Mouse (Mus musculus): ENCODE data around the gene Olfr332. TPM values are rescaled to one million over a fixed set of nuclear protein-coding genes. Genes with fewer than 3 reads are reported as not detected.

Olfr332 gene
- not detected for polyA plus RNA-seq (2015; fragmentation: Illumina TruSeq; extraction: RNeasy Lipid Tissue Mini Kit (QIAGEN cat#74804); ENCODE audit: insufficient read depth, low replicate concordance)

GRCm38 (mm10) chr11:58492455-58492854 lies at the start of gene Olfr332:
TSS of gene Olfr332 (minus strand) at chr11:58492555.

GRCm38 (mm10) chr11:58534736-58535135 lies 42.4 kb upstream of the Olfr332 start, which contains the start of gene Olfr330:
TSS of gene Olfr330 (minus strand) at chr11:58534836.

GRCm38 (mm10) chr11:58502472-58502871 lies 10.1 kb upstream of the Olfr332 start, which contains the start of gene Olfr331:
TSS of gene Olfr331 (minus strand) at chr11:58502572.

GRCm38 (mm10) chr11:58462170-58462569 lies 30.2 kb downstream of the Olfr332 start, which contains the start of gene Olfr30:
TSS of gene Olfr30 (minus strand) at chr11:58462270.

GRCm38 (mm10) chr11:58452759-58453158 lies 39.6 kb downstream of the Olfr332 start, which contains the start of gene Lypd9:
TSS of gene Lypd9 (minus strand) at chr11:58452923.

Other genes starting within 250 kb of the Olfr332 start
- gene 4930438A08Rik, start 217.8 kb downstream of the Olfr332 start, polyA plus RNA-seq (2015; fragmentation: Illumina TruSeq; extraction: RNeasy Lipid Tissue Mini Kit (QIAGEN cat#74804); ENCODE audit: insufficient read depth, low replicate concordance): not detected
- 16.0 TPM for gene Zfp692, start 185.5 kb downstream of the Olfr332 start, polyA plus RNA-seq (2015; fragmentation: Illumina TruSeq; extraction: RNeasy Lipid Tissue Mini Kit (QIAGEN cat#74804); ENCODE audit: insufficient read depth, low replicate concordance)
- gene Zfp672, start 162.2 kb downstream of the Olfr332 start, polyA plus RNA-seq (2015; fragmentation: Illumina TruSeq; extraction: RNeasy Lipid Tissue Mini Kit (QIAGEN cat#74804); ENCODE audit: insufficient read depth, low replicate concordance): 37.6 TPM
- 7.7 TPM for gene Sh3bp5l, start 161.8 kb downstream of the Olfr332 start, polyA plus RNA-seq (2015; fragmentation: Illumina TruSeq; extraction: RNeasy Lipid Tissue Mini Kit (QIAGEN cat#74804); ENCODE audit: insufficient read depth, low replicate concordance)
- not detected for gene Lypd8, start 113.5 kb downstream of the Olfr332 start, polyA plus RNA-seq (2015; fragmentation: Illumina TruSeq; extraction: RNeasy Lipid Tissue Mini Kit (QIAGEN cat#74804); ENCODE audit: insufficient read depth, low replicate concordance)
- not detected for gene 1810065E05Rik, start 71.4 kb downstream of the Olfr332 start, polyA plus RNA-seq (2015; fragmentation: Illumina TruSeq; extraction: RNeasy Lipid Tissue Mini Kit (QIAGEN cat#74804); ENCODE audit: insufficient read depth, low replicate concordance)
- not detected for gene Gm12253, start 60.0 kb downstream of the Olfr332 start, polyA plus RNA-seq (2015; fragmentation: Illumina TruSeq; extraction: RNeasy Lipid Tissue Mini Kit (QIAGEN cat#74804); ENCODE audit: insufficient read depth, low replicate concordance)
- gene Lypd9, start 39.6 kb downstream of the Olfr332 start, polyA plus RNA-seq (2015; fragmentation: Illumina TruSeq; extraction: RNeasy Lipid Tissue Mini Kit (QIAGEN cat#74804); ENCODE audit: insufficient read depth, low replicate concordance): not detected
- not detected for gene Olfr30, start 30.3 kb downstream of the Olfr332 start, polyA plus RNA-seq (2015; fragmentation: Illumina TruSeq; extraction: RNeasy Lipid Tissue Mini Kit (QIAGEN cat#74804); ENCODE audit: insufficient read depth, low replicate concordance)
- not detected for gene Olfr331, start 10.0 kb upstream of the Olfr332 start, polyA plus RNA-seq (2015; fragmentation: Illumina TruSeq; extraction: RNeasy Lipid Tissue Mini Kit (QIAGEN cat#74804); ENCODE audit: insufficient read depth, low replicate concordance)
- not detected for gene Olfr330, start 42.3 kb upstream of the Olfr332 start, polyA plus RNA-seq (2015; fragmentation: Illumina TruSeq; extraction: RNeasy Lipid Tissue Mini Kit (QIAGEN cat#74804); ENCODE audit: insufficient read depth, low replicate concordance)
- 0.06 TPM for gene Olfr329-ps, start 53.9 kb upstream of the Olfr332 start, polyA plus RNA-seq (2015; fragmentation: Illumina TruSeq; extraction: RNeasy Lipid Tissue Mini Kit (QIAGEN cat#74804); ENCODE audit: insufficient read depth, low replicate concordance)
- not detected for gene Olfr328, start 63.1 kb upstream of the Olfr332 start, polyA plus RNA-seq (2015; fragmentation: Illumina TruSeq; extraction: RNeasy Lipid Tissue Mini Kit (QIAGEN cat#74804); ENCODE audit: insufficient read depth, low replicate concordance)
- gene Olfr224, start 78.0 kb upstream of the Olfr332 start, polyA plus RNA-seq (2015; fragmentation: Illumina TruSeq; extraction: RNeasy Lipid Tissue Mini Kit (QIAGEN cat#74804); ENCODE audit: insufficient read depth, low replicate concordance): not detected
- not detected for gene Olfr325, start 85.2 kb upstream of the Olfr332 start, polyA plus RNA-seq (2015; fragmentation: Illumina TruSeq; extraction: RNeasy Lipid Tissue Mini Kit (QIAGEN cat#74804); ENCODE audit: insufficient read depth, low replicate concordance)
- gene Olfr324, start 102.6 kb upstream of the Olfr332 start, polyA plus RNA-seq (2015; fragmentation: Illumina TruSeq; extraction: RNeasy Lipid Tissue Mini Kit (QIAGEN cat#74804); ENCODE audit: insufficient read depth, low replicate concordance): not detected
- not detected for gene 2210407C18Rik, start 123.5 kb upstream of the Olfr332 start, polyA plus RNA-seq (2015; fragmentation: Illumina TruSeq; extraction: RNeasy Lipid Tissue Mini Kit (QIAGEN cat#74804); ENCODE audit: insufficient read depth, low replicate concordance)
- gene Olfr323, start 137.9 kb upstream of the Olfr332 start, polyA plus RNA-seq (2015; fragmentation: Illumina TruSeq; extraction: RNeasy Lipid Tissue Mini Kit (QIAGEN cat#74804); ENCODE audit: insufficient read depth, low replicate concordance): not detected
- 2.3 TPM for gene Trim58, start 147.9 kb upstream of the Olfr332 start, polyA plus RNA-seq (2015; fragmentation: Illumina TruSeq; extraction: RNeasy Lipid Tissue Mini Kit (QIAGEN cat#74804); ENCODE audit: insufficient read depth, low replicate concordance)
- gene Olfr322, start 166.2 kb upstream of the Olfr332 start, polyA plus RNA-seq (2015; fragmentation: Illumina TruSeq; extraction: RNeasy Lipid Tissue Mini Kit (QIAGEN cat#74804); ENCODE audit: insufficient read depth, low replicate concordance): not detected
- not detected for gene Olfr320, start 188.5 kb upstream of the Olfr332 start, polyA plus RNA-seq (2015; fragmentation: Illumina TruSeq; extraction: RNeasy Lipid Tissue Mini Kit (QIAGEN cat#74804); ENCODE audit: insufficient read depth, low replicate concordance)
- gene Olfr319, start 206.6 kb upstream of the Olfr332 start, polyA plus RNA-seq (2015; fragmentation: Illumina TruSeq; extraction: RNeasy Lipid Tissue Mini Kit (QIAGEN cat#74804); ENCODE audit: insufficient read depth, low replicate concordance): not detected
- not detected for gene Olfr318, start 231.5 kb upstream of the Olfr332 start, polyA plus RNA-seq (2015; fragmentation: Illumina TruSeq; extraction: RNeasy Lipid Tissue Mini Kit (QIAGEN cat#74804); ENCODE audit: insufficient read depth, low replicate concordance)
- not detected for gene Olfr317, start 246.7 kb upstream of the Olfr332 start, polyA plus RNA-seq (2015; fragmentation: Illumina TruSeq; extraction: RNeasy Lipid Tissue Mini Kit (QIAGEN cat#74804); ENCODE audit: insufficient read depth, low replicate concordance)

All from spleen, adult 10 weeks (tissue).